Mouse (Mus musculus) MEL (cell line): ENCODE measurements around the gene Trappc11. TPM values are rescaled to one million over a fixed set of nuclear protein-coding genes. Genes with fewer than 3 reads are reported as not detected.

ENCODE experiments used
- DNase-seq: peaks from one replicate; pipeline ENCODE4 v3.0.0; 2011; ENCODE audit warnings: low read depth, low spot score
- H3K27ac ChIP-seq: 2 replicates; pipeline ENCODE4 v1.5.1; 2012; ENCODE audit warnings: low read depth, mild to moderate bottlenecking, control low read depth, low read length, moderate library complexity; ENCODE audit not compliant: control insufficient read depth
- H3K27me3 ChIP-seq, 2 experiments: fragments of 150-350 bp in 1 of 2; sonication (generic) in 1 of 2; 2 replicates each; pipeline ENCODE4 v1.6.1; 2012; ENCODE audit warnings: low read length in 2 of 2, mild to moderate bottlenecking in 2 of 2, improper control_type of control experiment in 1 of 2, moderate library complexity in 1 of 2; ENCODE audit not compliant: insufficient read depth in 2 of 2, control insufficient read depth in 1 of 2
- H3K36me3 ChIP-seq, 2 experiments: 2 replicates each; pipeline ENCODE4 v1.6.1; 2012 to 2014; ENCODE audit warnings: low read length in 2 of 2, improper control_type of control experiment in 1 of 2, inconsistent platforms in 1 of 2, mild to moderate bottlenecking in 1 of 2; ENCODE audit not compliant: insufficient read depth in 2 of 2, control insufficient read depth in 1 of 2
- H3K4me1 ChIP-seq, 2 experiments: fragments of 150-350 bp in 1 of 2; sonication (generic) in 1 of 2; 2 replicates each; pipeline ENCODE4 v1.6.1; 2012; ENCODE audit warnings: low read length in 2 of 2, improper control_type of control experiment in 1 of 2, mild to moderate bottlenecking in 1 of 2; ENCODE audit not compliant: insufficient read depth in 2 of 2, control insufficient read depth in 1 of 2
- H3K4me3 ChIP-seq, 2 experiments: fragments of 150-350 bp in 1 of 2; sonication (generic) in 1 of 2; 2 replicates each; pipeline ENCODE4 v1.5.1; 2012; ENCODE audit warnings: low read depth in 2 of 2, low read length in 2 of 2, mild to moderate bottlenecking in 2 of 2, moderate library complexity in 2 of 2, control low read depth in 1 of 2, improper control_type of control experiment in 1 of 2; ENCODE audit not compliant: control insufficient read depth in 1 of 2, insufficient read depth in 1 of 2
- H3K79me2 ChIP-seq: 2 replicates; pipeline ENCODE4 v1.6.1; 2012; ENCODE audit warnings: mild to moderate bottlenecking, low read length, moderate library complexity; ENCODE audit not compliant: control insufficient read depth, poor library complexity, insufficient read depth
- H3K9ac ChIP-seq: 2 replicates; pipeline ENCODE4 v1.6.1; 2012; ENCODE audit warnings: low read depth, mild to moderate bottlenecking, control low read depth, low read length, moderate library complexity; ENCODE audit not compliant: control insufficient read depth, poor library complexity, severe bottlenecking
- H3K9me3 ChIP-seq: fragments of 150-350 bp; sonication (generic); replicated peaks from 2 replicates; pipeline ENCODE4 v1.6.1; 2012; ENCODE audit warnings: mild to moderate bottlenecking, low read length, improper control_type of control experiment, moderate library complexity; ENCODE audit not compliant: insufficient read depth
- CHD1 ChIP-seq: IDR thresholded peaks from 2 replicates; pipeline ENCODE4 v1.6.1; 2012; ENCODE audit warnings: low read depth, mild to moderate bottlenecking, inconsistent platforms, low read length, improper control_type of control experiment
- CHD2 ChIP-seq: IDR thresholded peaks from 2 replicates; pipeline ENCODE4 v1.6.1; 2011; ENCODE audit warnings: low read length, improper control_type of control experiment
- ELF1 ChIP-seq: IDR thresholded peaks from 2 replicates; pipeline ENCODE4 v1.6.1; 2014; ENCODE audit warnings: low read depth, mild to moderate bottlenecking, inconsistent platforms, low read length, improper control_type of control experiment, moderate library complexity
- EP300 ChIP-seq, 2 experiments: IDR thresholded peaks; 2 replicates each; pipeline ENCODE4 v1.6.1; 2011; ENCODE audit warnings: improper control_type of control experiment in 2 of 2, low read length in 2 of 2, low read depth in 1 of 2, mild to moderate bottlenecking in 1 of 2
- ETS1 ChIP-seq: IDR thresholded peaks from 2 replicates; pipeline ENCODE4 v1.6.1; 2012; ENCODE audit warnings: low read depth, mild to moderate bottlenecking, inconsistent platforms, low read length, improper control_type of control experiment, moderate library complexity
- HCFC1 ChIP-seq: IDR thresholded peaks from 2 replicates; pipeline ENCODE4 v1.6.1; 2012; ENCODE audit warnings: low read depth, mild to moderate bottlenecking, inconsistent platforms, low read length, improper control_type of control experiment, moderate library complexity
- MAFK ChIP-seq: IDR thresholded peaks from 2 replicates; pipeline ENCODE4 v1.6.1; 2011; ENCODE audit warnings: low read depth, mild to moderate bottlenecking, low read length, improper control_type of control experiment, borderline replicate concordance
- MAZ ChIP-seq: IDR thresholded peaks from 2 replicates; pipeline ENCODE4 v1.6.1; 2012; ENCODE audit warnings: low read depth, mild to moderate bottlenecking, inconsistent platforms, low read length, improper control_type of control experiment
- MEF2A ChIP-seq: IDR thresholded peaks from 2 replicates; pipeline ENCODE4 v1.6.1; 2014; ENCODE audit warnings: low read depth, mild to moderate bottlenecking, inconsistent platforms, low read length, improper control_type of control experiment; ENCODE audit not compliant: poor library complexity, insufficient replicate concordance, severe bottlenecking; ENCODE audit errors: extremely low read depth
- MXI1 ChIP-seq: IDR thresholded peaks from 2 replicates; pipeline ENCODE4 v1.6.1; 2011; ENCODE audit warnings: mild to moderate bottlenecking, low read depth, low read length, improper control_type of control experiment
- MYB ChIP-seq: IDR thresholded peaks from 2 replicates; pipeline ENCODE4 v1.6.1; 2011; ENCODE audit warnings: mild to moderate bottlenecking, low read depth, low read length, improper control_type of control experiment
- NELFE ChIP-seq: IDR thresholded peaks from 2 replicates; pipeline ENCODE4 v1.6.1; 2011; ENCODE audit warnings: low read depth, low read length, improper control_type of control experiment
- NRF1 ChIP-seq: IDR thresholded peaks from 2 replicates; pipeline ENCODE4 v1.6.1; 2014; ENCODE audit warnings: low read depth, mild to moderate bottlenecking, inconsistent platforms, low read length, improper control_type of control experiment, moderate library complexity; ENCODE audit not compliant: poor library complexity, insufficient read depth, severe bottlenecking
- POLR2AphosphoS2 ChIP-seq: IDR thresholded peaks from 2 replicates; pipeline ENCODE4 v1.6.1; 2011; ENCODE audit warnings: low read length, improper control_type of control experiment
- RAD21 ChIP-seq: IDR thresholded peaks from 2 replicates; pipeline ENCODE4 v1.6.1; 2011; ENCODE audit warnings: mild to moderate bottlenecking, low read depth, low read length, improper control_type of control experiment
- SMC3 ChIP-seq: IDR thresholded peaks from 2 replicates; pipeline ENCODE4 v1.6.1; 2011; ENCODE audit warnings: low read depth, low read length, improper control_type of control experiment
- TBP ChIP-seq: IDR thresholded peaks from 2 replicates; pipeline ENCODE4 v1.8.0; 2011; ENCODE audit warnings: low read depth, low read length, improper control_type of control experiment
- TCF12 ChIP-seq: IDR thresholded peaks from 2 replicates; pipeline ENCODE4 v1.6.1; 2014; ENCODE audit warnings: low read depth, mild to moderate bottlenecking, inconsistent platforms, low read length, improper control_type of control experiment, moderate library complexity
- UBTF ChIP-seq: IDR thresholded peaks from 2 replicates; pipeline ENCODE4 v1.6.1; 2012; ENCODE audit warnings: low read depth, mild to moderate bottlenecking, inconsistent platforms, low read length, improper control_type of control experiment, moderate library complexity, borderline replicate concordance; ENCODE audit not compliant: insufficient read depth
- USF1 ChIP-seq: IDR thresholded peaks from 2 replicates; pipeline ENCODE4 v1.6.1; 2014; ENCODE audit warnings: low read depth, mild to moderate bottlenecking, inconsistent platforms, low read length, improper control_type of control experiment, moderate library complexity
- USF2 ChIP-seq, 2 experiments: IDR thresholded peaks; 2 replicates each; pipeline ENCODE4 v1.6.1; 2011 to 2012; ENCODE audit warnings: improper control_type of control experiment in 2 of 2, low read length in 2 of 2, borderline replicate concordance in 1 of 2, inconsistent platforms in 1 of 2, low read depth in 1 of 2, mild to moderate bottlenecking in 1 of 2; ENCODE audit not compliant: insufficient read depth in 1 of 2
- ZC3H11A ChIP-seq: IDR thresholded peaks from 2 replicates; pipeline ENCODE4 v1.6.1; 2012; ENCODE audit warnings: low read depth, mild to moderate bottlenecking, inconsistent platforms, low read length, improper control_type of control experiment
- ZNF384 ChIP-seq: IDR thresholded peaks from 2 replicates; pipeline ENCODE4 v1.6.1; 2012; ENCODE audit warnings: low read depth, mild to moderate bottlenecking, inconsistent platforms, low read length, improper control_type of control experiment
- polyA plus RNA-seq, 2 experiments: library from polyadenylated mRNA; stranded (reverse) in 1 of 2; unstranded in 1 of 2; fragments of >175 nt in 1 of 2; fragments of >200 nt in 1 of 2; gene quantifications; 2 replicates each; pipeline versions ENCODE4 v1.2.1 to v1.2.4; 2012; ENCODE audit warnings: low replicate concordance in 2 of 2, low read depth in 1 of 2; ENCODE audit not compliant: insufficient read length in 2 of 2, insufficient read depth in 1 of 2, missing spikeins in 1 of 2
- total RNA-seq: library from RNA; depleted of rRNA; stranded (reverse); fragments of 300-350 nt; gene quantifications from 2 replicates; pipeline ENCODE4 v1.2.3, GENCODE M21; 2012

The Trappc11 gene
- total and polyA plus RNA-seq, 3 experiments = 22.8 to 30.1 TPM; not detected in 1

DNA sequence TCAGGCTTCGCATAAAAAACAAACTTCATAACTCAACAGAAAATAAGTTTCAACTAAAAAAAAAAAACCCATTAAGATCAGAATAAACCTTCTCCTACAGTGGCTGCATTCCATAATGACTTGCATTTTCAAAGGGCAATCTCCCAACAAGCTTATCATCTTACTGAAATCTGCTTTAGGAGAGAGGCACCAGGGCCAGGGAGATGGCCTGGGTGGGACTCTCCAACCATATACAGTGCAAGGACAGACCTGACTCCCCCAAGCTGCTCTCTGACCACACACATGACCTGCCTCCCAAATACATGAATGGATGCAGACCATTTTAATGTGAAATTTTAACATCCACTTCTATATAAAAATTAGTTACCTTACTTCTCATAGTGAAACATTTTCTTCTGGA is 5.2 kb downstream of the Trappc11 start:
- Histone ChIP-seq H3K27ac (no peak overlapping the region; the same call in 1 of the 2 replicates), H3K9me3 (no peaks in the 10 kb centered on the region), H3K79me2 (peaks cover 11% of the 10 kb centered on the region), H3K4me1 (peaks cover 2 to 12% of the 10 kb centered on the region in 2 experiments), H3K4me3 (no peak overlapping the region), H3K36me3 (peaks cover 19 to 28% of the 10 kb centered on the region in 2 experiments), H3K27me3 (no peaks in the 10 kb centered on the region), H3K9ac (no peak overlapping the region)
- TF ChIP-seq ETS1 (0 out of 2 replicates have a peak, but pooled peaks have one; percentile 14), ZNF384 (no peak), USF2 (IDR thresholded peaks at IDR 0.05; ENCODE audit: borderline replicate concordance in 1 of 2, insufficient read depth in 1 of 2, low read depth in 1 of 2, low read length in 2 of 2) (no peak), TCF12 (no peak), ELF1 (no peak), POLR2AphosphoS2 (no peak), RAD21 (no peak), USF1 (no peak)
- peak; percentile 18 for DNase-seq

DNA sequence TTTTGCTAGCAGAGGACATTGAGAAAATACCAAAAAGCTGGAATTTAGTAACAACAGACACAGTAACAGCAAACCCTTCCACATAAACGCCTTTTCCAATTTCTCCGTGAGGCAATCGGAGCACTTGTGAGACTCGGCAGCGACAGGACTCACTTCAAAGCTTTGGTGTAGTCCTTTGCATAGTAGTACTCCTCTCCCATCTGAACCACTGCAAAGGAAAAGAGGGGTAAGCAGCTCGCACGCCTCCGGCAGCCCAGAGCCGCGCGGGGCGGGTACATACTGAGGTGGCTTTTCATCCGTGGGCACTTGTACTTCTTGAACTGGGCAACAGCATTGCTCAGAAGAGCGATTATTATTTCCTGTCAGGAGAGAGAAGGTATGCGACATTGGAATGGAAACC is 19.7 kb downstream of the Trappc11 start:
- no peak for DNase-seq
- Histone ChIP-seq H3K27me3 (no peaks in the 10 kb centered on the region), H3K9me3 (no peaks in the 10 kb centered on the region), H3K27ac (no peak overlapping the region), H3K36me3 (peaks cover 2 to 9% of the 10 kb centered on the region in 2 experiments; a peak in 3 of 4 replicates), H3K4me3 (no peak overlapping the region), H3K9ac (no peak overlapping the region), H3K4me1 (peaks cover 7% of the 10 kb centered on the region in 2 experiments; a peak in 3 of 4 replicates), H3K79me2 (no peaks in the 10 kb centered on the region)
- no peak for TF ChIP-seq HCFC1
- TF ChIP-seq MAZ = no peak
- TF ChIP-seq UBTF = no peak
- TF ChIP-seq MYB = no peak
- TF ChIP-seq USF2 (IDR thresholded peaks at IDR 0.05; ENCODE audit: borderline replicate concordance in 1 of 2, insufficient read depth in 1 of 2, low read depth in 1 of 2, low read length in 2 of 2) = no peak
- no peak for TF ChIP-seq CHD1
- TF ChIP-seq TBP = no peak
- no peak for TF ChIP-seq MEF2A
- no peak for TF ChIP-seq ZC3H11A
- no peak for TF ChIP-seq EP300 (IDR thresholded peaks at IDR 0.05; ENCODE audit: low read depth in 1 of 2, low read length in 2 of 2)
- TF ChIP-seq NELFE = no peak
- no peak for TF ChIP-seq MAFK
- no peak for TF ChIP-seq CHD2
- no peak for TF ChIP-seq MXI1
- TF ChIP-seq NRF1 = no peak
- no peak for TF ChIP-seq SMC3
- no peak for TF ChIP-seq ZNF384
- no peak for TF ChIP-seq POLR2AphosphoS2
